Mouse (Mus musculus): Measurements from ENCODE around the gene Wfdc9. TPM values are rescaled to one million over a fixed set of nuclear protein-coding genes. Genes with fewer than 3 reads are reported as not detected.

Gene Wfdc9
- not detected for total RNA-seq (2021)
- long read RNA-seq, experiment 1, result 0 reads
- long read RNA-seq, experiment 2, result 0 reads

DNA sequence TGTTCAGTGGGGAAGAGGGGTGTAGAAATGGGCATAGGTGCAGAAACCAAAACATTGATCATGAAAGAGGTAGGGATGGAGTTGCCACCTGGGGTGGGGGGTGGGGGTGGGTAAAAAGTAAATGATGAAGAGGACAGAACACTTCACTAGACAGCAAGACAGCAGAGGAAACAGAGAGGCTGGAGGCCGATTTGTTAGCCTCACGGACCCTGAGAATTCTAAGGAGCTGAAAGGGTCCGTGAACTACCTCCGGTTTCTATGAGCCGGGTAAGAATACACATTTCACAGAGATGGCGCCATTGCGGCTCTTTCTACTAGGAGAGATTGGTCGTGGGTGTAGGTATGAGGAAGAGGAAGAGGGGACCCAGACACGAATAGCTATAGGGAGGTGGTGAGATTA is at the start of gene Wfdc9:
Wfdc9 (minus strand) TSS at position 101 of the 400 bp plus-strand sequence.
- no peak for DNase-seq
- intact Hi-C loops (cut with DNase I), result no loop called here

DNA sequence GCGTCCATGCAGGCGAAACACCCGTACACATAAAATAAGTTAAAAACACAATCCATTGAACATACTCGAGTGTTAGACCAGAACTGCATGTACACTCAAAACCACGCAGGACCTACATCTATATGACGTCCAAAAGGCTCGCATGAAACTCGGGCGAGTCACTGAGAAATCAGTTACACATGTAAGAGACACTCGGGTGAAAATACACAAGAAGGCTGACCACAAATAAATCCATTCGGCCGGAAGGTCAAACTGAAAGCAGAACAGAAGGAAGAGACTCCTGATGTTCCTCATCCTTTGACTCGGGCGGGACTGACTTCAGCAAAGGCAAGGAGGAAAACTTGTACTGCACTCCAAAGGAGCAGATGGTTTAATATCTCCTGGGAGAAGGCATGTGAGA is 49.6 kb upstream of the Wfdc9 start:
- no peak for DNase-seq
- intact Hi-C loops (cut with DNase I), result no loop called here

DNA sequence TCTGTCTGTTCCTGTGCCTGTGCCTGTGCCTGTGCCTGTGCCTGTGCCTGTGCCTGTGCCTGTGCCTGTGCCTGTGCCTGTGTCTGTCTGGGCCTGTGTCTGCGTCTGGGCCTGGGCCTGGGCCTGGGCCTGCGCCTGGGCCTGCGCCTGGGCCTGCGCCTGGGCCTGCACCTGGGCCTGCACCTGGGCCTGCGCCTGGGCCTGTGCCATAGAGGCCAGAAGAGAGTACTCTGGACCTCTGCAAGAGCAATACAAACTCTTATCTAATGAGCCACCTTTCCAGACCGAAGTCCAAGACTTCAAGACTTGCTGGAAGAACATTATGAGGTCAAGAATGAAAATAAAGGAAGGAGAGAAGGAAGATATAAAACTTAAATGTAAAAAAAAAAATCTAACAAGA is 48.9 kb upstream of the Wfdc9 start:
- no peak for DNase-seq
- intact Hi-C loops (cut with DNase I), result no loop called here

GRCm38 (mm10) chr2:164704235-164704634 is 47.9 kb upstream of the Wfdc9 start:
- intact Hi-C loops (cut with DNase I), result no loop called here
- DNase-seq, result no peak

DNA sequence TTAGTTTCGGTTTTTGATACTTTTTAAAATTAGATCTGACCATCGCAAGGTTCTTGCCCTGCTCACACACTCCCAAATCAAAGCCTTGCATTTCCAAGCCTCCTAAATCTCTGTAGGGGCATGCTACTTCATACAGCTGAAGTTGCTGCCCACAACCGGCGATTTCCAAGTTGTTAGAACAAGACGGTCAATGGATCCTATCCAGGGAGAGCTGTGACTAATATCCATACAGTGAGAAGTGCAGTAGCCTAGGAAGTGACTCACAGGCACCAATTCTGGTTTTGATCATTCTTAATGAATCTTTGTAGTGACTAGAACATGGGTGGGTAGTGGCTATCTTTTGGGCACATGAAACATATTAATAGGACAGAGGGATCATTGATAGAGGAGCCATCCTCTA is 45.4 kb upstream of the Wfdc9 start:
- DNase-seq, result no peak
- intact Hi-C loops (cut with DNase I), result no loop called here

DNA sequence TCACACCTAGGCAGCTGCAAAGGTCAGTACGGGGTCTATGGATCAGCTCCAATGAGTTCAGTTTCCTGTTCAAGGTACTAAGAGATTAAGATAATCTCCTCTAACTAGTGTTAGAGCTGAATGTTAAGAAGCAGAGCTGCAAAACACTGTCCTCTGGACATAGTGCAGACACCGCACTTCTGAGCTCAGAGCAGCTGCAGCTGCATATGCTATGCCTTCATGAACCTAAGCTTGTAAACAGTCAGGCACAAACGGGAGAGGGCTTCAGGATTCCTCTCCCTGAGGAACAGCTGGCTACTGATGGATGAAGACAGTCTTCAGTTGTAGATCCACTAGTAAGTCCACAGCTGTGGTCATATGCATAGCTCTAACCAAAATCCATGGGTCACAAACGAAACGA is 44.6 kb upstream of the Wfdc9 start:
- no peak for DNase-seq
- intact Hi-C loops (cut with DNase I), result no loop called here

- intact Hi-C loops (cut with DNase I), result no loop called here
- DNase-seq, result no peak
These were observed 41.8 kb upstream of the Wfdc9 start, which contains the start of gene Spint4 for GRCm38 (mm10) chr2:164698201-164698600. TSS of gene Spint4 (plus strand) at chr2:164698501.

- intact Hi-C loops (cut with DNase I), result no loop called here
- no peak for DNase-seq
These were observed 28.4 kb upstream of the Wfdc9 start, which contains the start of gene Wfdc13 for GRCm38 (mm10) chr2:164684807-164685206. TSS of gene Wfdc13 (plus strand) at chr2:164685107.

GRCm38 (mm10) chr2:164679906-164680305 is 23.5 kb upstream of the Wfdc9 start:
- intact Hi-C loops (cut with DNase I), result loop anchor here (2.0 to 5.0 kb wide), 2 partner anchors 45 to 117 kb away; no protein-coding TSS in a partner anchor

GRCm38 (mm10) chr2:164678848-164679625 is 22.7 kb upstream of the Wfdc9 start:
- peak; percentile 41 to 42 for DNase-seq
- intact Hi-C loops (cut with DNase I), result loop anchor here (2.0 to 5.0 kb wide), 2 partner anchors 46 to 118 kb away; no protein-coding TSS in a partner anchor

More at GRCm38 (mm10) chr2:164679906-164680305, 23.5 kb upstream of the Wfdc9 start:
- no peak for DNase-seq

DNA sequence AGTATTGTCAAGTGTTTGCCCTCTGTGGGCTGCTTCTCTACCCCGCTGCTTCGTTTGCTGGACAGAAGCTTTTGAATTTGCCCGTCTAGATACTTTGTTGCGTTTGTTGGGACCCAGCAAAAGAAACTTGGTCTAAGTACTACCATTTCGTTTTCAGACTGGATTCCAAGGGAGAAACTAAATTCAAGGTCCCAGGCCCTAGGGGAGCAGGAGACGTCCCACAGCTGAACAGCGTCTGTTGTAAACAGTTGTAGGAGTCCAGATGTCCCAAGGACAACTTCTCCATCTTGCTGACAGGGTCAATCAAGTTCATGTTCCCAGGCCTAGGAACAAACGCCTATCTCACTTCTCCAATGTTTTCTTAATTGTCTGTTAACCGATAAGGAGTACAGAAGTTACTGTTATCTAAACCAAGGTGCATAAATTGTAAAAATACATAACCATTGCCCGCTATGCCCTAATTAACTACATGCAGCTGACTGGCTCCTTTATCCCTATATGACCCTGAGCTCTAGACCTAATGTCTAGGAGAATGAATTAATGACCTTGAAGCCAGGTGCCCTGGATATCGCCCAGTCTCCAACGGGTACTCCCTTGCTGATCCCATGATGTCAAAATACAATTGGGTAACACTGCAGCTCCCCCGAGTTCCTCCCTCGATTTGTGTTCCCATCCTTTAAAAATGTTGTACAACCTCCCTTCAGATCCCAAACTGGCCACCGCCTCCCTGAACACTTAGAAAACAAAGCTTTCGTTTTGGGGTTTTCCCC is 20.7 kb upstream of the Wfdc9 start:
- no peak for DNase-seq
- intact Hi-C loops (cut with DNase I), result loop anchor here (5.0 kb wide), 1 partner anchor 120 kb away; no protein-coding TSS in a partner anchor

DNA sequence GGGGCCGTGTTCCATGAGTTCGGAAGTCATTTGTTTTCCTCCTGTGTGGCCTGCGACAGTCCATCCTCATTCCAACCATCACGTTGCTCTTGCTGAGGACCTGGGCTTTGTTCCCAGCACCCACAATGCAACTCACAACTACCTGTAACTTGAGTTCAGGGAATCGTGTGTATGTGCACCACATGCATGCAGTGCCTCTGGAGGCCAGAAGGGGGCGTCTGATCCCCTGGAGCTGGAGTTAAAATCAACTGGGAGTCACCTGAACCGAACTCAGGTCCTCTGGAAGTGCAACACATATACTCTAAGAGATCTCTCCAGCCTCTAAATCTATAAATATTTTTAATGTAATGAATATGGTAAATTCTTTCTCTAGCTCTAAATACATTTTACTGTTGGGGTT is 19.7 kb upstream of the Wfdc9 start:
- DNase-seq, result no peak
- intact Hi-C loops (cut with DNase I), result loop anchor here (5.0 kb wide), 1 partner anchor 121 kb away; no protein-coding TSS in a partner anchor

- DNase-seq, result no peak
- intact Hi-C loops (cut with DNase I), result no loop called here
These were observed 17.6 kb upstream of the Wfdc9 start, which contains the start of gene Wfdc11 for GRCm38 (mm10) chr2:164673987-164674386. TSS of gene Wfdc11 (minus strand) at chr2:164674087.

DNA sequence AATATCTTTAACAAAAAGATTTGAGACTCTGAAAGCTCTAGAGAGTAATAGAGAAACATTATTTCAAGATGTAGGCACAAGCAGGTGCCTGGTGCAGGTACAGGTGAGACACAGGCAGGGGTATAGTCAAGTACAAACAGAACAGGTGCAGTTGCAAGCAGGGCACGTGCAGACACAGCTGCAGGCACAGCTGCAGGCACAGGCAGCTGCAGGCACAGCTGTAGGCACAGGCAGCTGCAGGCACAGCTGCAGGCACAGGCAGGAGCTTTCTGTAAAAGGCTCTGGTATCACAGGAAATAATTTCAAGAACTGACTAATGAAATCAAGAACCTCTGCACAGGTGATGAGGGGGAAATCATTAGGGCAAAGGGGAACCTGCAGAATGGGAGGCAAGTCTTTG is 14.6 kb upstream of the Wfdc9 start:
- intact Hi-C loops (cut with DNase I), result no loop called here
- DNase-seq, result no peak

DNA sequence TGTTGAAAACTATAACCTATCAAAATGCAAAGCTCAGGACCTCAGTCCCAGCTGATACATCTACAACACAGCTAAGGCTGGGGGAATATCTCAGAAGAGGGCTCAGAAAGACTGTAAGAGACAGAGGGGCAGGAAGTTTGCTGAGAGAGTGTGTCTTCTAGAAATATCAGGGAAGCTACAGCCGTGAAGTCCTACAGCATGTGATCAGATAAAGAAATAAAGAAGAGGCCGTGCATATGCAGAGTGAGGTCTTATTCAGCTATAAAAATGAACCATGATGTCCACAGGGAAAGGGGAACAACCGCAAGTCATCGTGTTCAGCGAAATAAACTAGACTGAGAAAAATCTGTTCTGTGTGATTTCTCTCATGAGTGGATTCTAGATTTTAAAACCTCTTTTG is 13.9 kb upstream of the Wfdc9 start:
- intact Hi-C loops (cut with DNase I), result no loop called here
- no peak for DNase-seq

DNA sequence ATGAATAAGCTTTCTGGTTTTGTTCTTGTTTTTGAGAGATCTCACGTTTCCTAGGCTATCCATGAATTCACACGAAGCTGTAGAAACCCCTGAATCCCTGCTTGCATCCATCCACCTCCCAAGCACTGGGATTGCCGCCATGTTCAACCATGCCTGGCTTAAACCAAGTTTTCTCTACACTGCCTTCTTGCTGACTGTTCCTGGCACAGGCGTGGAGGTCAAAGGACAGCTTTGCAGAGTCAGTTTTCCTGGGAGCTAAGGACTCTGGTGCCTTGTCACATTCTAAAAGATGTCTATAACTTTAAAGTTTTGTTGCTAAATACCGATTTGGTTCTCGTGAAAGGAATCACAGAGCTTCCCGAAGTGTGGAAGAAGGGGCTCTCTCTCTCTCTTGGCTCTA is 8.5 kb upstream of the Wfdc9 start:
- intact Hi-C loops (cut with DNase I), result no loop called here
- DNase-seq, result no peak

GRCm38 (mm10) chr2:164655858-164656257 is 525 bp downstream of the Wfdc9 start, which contains the start of gene Wfdc10:
TSS of gene Wfdc10 (plus strand) at chr2:164656046.
- intact Hi-C loops (cut with DNase I), result no loop called here
- no peak for DNase-seq

DNA sequence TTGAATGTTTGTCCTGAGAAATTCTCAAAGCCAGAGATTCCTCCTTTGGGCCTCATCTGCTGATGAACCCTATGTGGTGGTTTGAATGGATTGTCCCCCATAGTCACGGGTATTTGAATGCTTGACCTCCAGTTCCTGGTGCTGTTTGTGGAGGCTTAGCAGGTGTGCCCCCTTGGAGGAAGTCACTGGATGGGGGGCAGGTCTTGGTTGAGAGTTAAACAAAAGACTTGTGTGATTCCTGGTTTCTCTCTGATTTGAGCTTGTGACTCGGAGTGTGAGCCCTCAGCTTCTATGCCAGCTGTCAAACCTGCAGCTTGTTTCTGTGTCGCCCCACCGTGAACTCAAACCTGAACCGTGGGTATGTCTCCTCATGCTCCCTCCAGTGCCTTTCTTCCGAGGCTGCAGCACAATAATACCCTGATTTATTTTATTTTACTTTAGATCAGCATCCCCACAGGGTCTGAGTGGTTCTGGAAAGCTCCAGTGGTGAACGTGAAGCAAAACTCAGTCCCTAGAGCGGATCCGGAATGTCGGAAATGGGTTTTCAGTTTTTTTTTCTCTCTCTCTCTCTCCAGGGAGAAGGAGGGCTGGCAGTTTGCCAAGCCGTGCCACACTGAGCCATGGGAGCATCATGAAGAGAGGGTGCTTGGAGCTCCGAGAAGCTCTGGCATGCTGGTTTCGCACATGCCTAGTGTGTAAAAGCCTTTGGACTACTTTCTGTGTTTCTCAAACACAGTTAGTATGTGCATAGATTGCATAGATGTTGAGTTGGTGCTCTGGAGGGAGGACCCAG is 14.3 kb downstream of the Wfdc9 start:
- intact Hi-C loops (cut with DNase I), result no loop called here
- no peak for DNase-seq

DNA sequence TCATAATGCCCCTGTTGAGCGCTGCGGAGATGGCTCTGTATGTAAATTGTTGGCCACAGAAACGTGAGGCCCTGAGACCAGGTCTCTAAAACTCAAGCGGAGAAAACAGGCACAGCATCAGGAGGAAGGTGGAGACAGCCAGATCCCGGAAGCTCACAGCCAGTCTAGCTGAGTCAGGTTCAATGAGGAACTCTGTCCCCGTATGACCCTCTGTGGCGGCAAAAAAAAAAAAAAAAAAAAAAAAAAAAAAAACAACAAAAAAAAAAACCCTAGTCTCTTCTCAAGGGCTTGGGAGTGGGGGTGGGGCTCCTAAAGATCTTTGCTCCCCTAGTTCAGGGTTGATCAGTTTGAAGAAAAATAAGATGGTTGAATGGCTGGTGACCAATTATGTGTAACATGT is 15.3 kb downstream of the Wfdc9 start:
- intact Hi-C loops (cut with DNase I), result no loop called here
- DNase-seq, result no peak

DNA sequence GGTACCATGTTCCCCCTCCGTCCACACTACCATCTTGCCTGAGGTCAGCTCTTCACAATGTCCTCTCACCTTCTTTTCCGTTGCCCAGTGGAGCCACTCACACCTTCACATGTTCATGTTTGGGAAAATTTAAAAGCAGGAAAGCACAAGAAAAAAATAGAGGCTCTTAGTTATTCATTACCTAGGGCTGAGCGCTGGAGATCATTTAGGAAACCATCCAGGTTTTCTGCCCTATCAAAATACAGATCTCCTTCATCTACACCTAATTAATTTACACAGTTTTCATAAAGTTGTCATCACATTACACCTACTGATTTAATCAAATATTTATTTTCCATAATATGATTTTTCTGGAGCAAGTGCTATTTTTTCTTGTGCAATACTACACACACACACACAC is 17.7 kb downstream of the Wfdc9 start, which contains the start of gene Wfdc16:
Wfdc16 (minus strand) TSS at position 101 of the 400 bp plus-strand sequence.
- intact Hi-C loops (cut with DNase I), result no loop called here
- no peak for DNase-seq

Data from gastrocnemius, postnatal 36 days (tissue).